Mouse (Mus musculus) kidney, embryonic 14.5 days (tissue): ENCODE results near the gene 4930556J24Rik. TPM values are rescaled to one million over a fixed set of nuclear protein-coding genes. Genes with fewer than 3 reads are reported as not detected.

Experiments used
- ATAC-seq: fragments of 200-750 bp; cut with Nextera tagmentation; 2 replicates; pipeline ENCODE4 v1.8.0; 2017; ENCODE audit warnings: moderate number of reproducible peaks, mild to moderate bottlenecking, moderate TSS enrichment, moderate library complexity; ENCODE audit not compliant: low FRiP score, low TSS enrichment
- H3K27ac ChIP-seq: fragments of 300-500 bp; sonication (generic); 2 replicates; pipeline ENCODE4 v1.5.1; 2014; ENCODE audit warnings: low read depth, mild to moderate bottlenecking, low read length, moderate library complexity, mixed read lengths
- H3K27me3 ChIP-seq: fragments of 300-500 bp; sonication (generic); 2 replicates; pipeline ENCODE4 v1.6.1; 2014; ENCODE audit warnings: mild to moderate bottlenecking, low read length; ENCODE audit not compliant: control insufficient read depth, insufficient read depth
- H3K36me3 ChIP-seq: fragments of 300-500 bp; sonication (generic); 2 replicates; pipeline ENCODE4 v1.6.1; 2014; ENCODE audit warnings: low read length, mixed read lengths; ENCODE audit not compliant: control insufficient read depth, insufficient read depth
- H3K4me1 ChIP-seq: fragments of 300-500 bp; sonication (generic); 2 replicates; pipeline ENCODE4 v1.6.1; 2014; ENCODE audit warnings: low read length, mixed read lengths; ENCODE audit not compliant: control insufficient read depth, insufficient read depth
- H3K4me2 ChIP-seq: fragments of 300-500 bp; sonication (generic); replicated peaks from 2 replicates; pipeline ENCODE4 v1.6.1; 2014; ENCODE audit warnings: low read depth, mild to moderate bottlenecking, low read length
- H3K4me3 ChIP-seq: fragments of 300-500 bp; sonication (generic); 2 replicates; pipeline ENCODE4 v1.5.1; 2014; ENCODE audit warnings: mild to moderate bottlenecking, low read length
- H3K9ac ChIP-seq: fragments of 300-500 bp; sonication (generic); 2 replicates; pipeline ENCODE4 v1.6.1; 2014; ENCODE audit warnings: low read depth, mild to moderate bottlenecking, low read length, moderate library complexity
- H3K9me3 ChIP-seq: fragments of 300-500 bp; sonication (generic); 2 replicates; pipeline ENCODE4 v1.6.1; 2016; ENCODE audit warnings: low read length; ENCODE audit not compliant: control insufficient read depth
- WGBS: fragments of 180-500 bp; shearing (Covaris S2); extraction: QIAGEN DNeasy Blood & Tissue Kit; methylation state at CpG from one replicate; pipeline ENCODE4 v1.1.7; 2014; 5-methylcytosine and 5-hydroxymethylcytosine counted together
- polyA plus RNA-seq: library from polyadenylated mRNA; unstranded; fragments of >200 nt; fragmentation: Nextera tagmentation; extraction: Ambion mirVana; gene quantifications from 2 replicates; pipeline ENCODE4 v1.2.1, GENCODE M21; 2014

Gene 4930556J24Rik
- polyA plus RNA-seq, 1 experiment from 2014 or later = 0.49 TPM

DNA sequence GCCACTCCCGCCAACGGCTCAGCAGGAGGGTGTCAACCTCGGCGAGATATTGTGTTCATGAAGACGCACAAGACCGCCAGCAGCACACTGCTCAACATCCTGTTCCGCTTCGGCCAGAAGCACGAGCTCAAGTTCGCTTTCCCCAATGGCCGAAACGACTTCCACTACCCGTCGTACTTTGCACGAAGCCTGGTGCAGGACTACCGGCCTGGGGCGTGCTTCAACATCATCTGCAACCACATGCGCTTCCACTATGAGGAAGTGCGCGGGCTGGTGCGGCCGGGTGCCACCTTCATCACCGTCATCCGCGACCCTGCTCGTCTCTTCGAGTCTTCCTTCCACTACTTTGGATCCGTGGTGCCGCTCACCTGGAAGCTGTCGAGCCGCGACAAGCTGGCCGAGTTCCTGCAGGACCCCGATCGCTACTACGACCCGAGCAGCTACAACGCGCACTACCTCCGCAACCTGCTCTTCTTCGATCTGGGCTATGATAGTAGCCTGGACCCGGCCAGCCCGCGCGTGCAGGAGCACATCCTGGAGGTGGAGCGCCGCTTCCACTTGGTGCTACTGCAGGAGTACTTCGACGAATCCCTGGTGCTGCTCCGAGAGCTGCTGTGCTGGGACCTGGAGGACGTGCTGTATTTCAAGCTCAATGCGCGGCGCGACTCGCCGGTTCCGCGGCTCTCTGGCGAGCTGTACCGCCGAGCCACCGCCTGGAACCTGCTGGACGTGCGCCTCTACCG is 21.6 kb upstream of the 4930556J24Rik start:
- no peaks in the 10 kb centered on the region for H3K36me3 ChIP-seq
- H3K27ac ChIP-seq = no peak overlapping the region
- no peaks in the 10 kb centered on the region for H3K9me3 ChIP-seq
- peaks cover 32% of the 10 kb centered on the region for H3K27me3 ChIP-seq
- peak; percentile 52; the same call in 1 of the 2 replicates for ATAC-seq
- WGBS = 5% methylated on average over 66 of the region's 66 CpGs
- 0 out of 2 replicates have a peak, but pooled peaks cover 2% of the 10 kb centered on the region for H3K4me1 ChIP-seq
- peak overlapping the region; percentile 42 for H3K4me2 ChIP-seq
- no peak overlapping the region for H3K9ac ChIP-seq
- peak overlapping the region; percentile 30 for H3K4me3 ChIP-seq

DNA sequence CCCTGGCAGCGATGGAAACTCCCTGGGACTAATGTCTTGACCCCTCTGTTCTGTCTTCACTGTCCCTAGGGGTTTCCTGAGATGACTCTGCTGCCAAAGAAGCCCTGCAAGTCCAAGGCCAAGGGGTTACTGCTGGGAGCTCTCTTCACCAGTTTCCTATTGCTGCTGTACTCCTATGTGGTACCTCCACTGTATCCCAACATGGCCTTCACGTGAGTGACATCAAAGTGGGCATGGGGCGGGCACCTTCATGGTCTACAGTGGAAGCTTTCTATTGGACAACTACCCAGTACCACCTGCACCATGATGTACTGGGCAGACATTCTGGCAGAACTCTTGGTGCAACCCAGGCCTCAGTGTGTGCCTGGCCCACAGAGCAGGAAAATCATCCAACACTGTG is 20.3 kb upstream of the 4930556J24Rik start:
- Histone ChIP-seq H3K36me3 (no peaks in the 10 kb centered on the region), H3K9ac (no peak overlapping the region), H3K27ac (no peak overlapping the region), H3K9me3 (no peaks in the 10 kb centered on the region), H3K4me1 (0 out of 2 replicates have a peak, but pooled peaks cover 2% of the 10 kb centered on the region), H3K4me2 (no peak overlapping the region), H3K27me3 (peaks cover 32% of the 10 kb centered on the region), H3K4me3 (no peak overlapping the region)
- no peak for ATAC-seq
- 79% methylated on average over 3 of the region's 3 CpGs for whole genome bisulfite sequencing

DNA sequence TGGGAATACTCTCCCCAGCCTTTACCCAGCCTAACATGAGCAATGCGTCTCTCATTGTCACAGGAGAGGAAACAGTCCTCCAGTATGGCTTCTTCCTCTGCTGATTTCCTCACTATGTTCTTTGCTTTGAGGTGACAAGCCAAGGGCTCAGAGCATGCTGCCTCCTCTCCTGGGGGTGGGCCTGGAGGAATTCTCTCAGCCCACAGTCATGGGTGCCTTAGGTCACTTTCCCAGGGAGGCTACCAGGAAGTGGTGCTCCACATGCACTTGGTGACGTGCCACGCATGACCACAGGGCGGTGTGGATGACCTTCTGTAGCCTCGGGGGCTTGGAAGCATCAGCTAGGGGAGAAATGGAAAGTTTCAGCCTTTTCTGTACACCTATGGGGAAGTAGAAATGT is 18.9 kb upstream of the 4930556J24Rik start:
- H3K27ac ChIP-seq = no peak overlapping the region
- H3K27me3 ChIP-seq = peaks cover 32% of the 10 kb centered on the region
- no peak overlapping the region for H3K4me3 ChIP-seq
- H3K36me3 ChIP-seq = no peaks in the 10 kb centered on the region
- 80% methylated on average over 5 of the region's 5 CpGs for WGBS
- no peak overlapping the region for H3K4me2 ChIP-seq
- ATAC-seq = no peak
- 0 out of 2 replicates have a peak, but pooled peaks cover 2% of the 10 kb centered on the region for H3K4me1 ChIP-seq
- H3K9me3 ChIP-seq = no peaks in the 10 kb centered on the region
- H3K9ac ChIP-seq = no peak overlapping the region

DNA sequence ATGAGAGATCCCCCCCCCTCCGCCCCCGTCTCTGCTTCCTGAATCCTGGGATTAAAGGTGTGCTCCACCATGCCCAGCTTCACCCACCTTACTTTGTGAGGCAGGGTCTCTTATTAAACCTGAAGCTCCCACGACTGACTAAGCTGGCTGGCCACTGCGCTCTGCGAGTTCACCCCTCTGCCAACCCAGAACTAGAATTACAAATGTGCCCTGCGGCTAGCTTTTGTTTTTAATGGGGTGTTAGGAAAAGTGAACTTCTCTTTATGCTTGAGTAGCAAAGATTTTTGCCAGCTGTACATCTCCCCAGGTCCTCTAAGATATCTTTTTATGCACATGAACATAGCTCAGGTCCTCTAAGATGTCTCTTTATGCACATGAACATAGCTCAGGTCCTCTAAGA is 17.3 kb upstream of the 4930556J24Rik start:
- Histone ChIP-seq H3K9ac (no peak overlapping the region), H3K4me2 (no peak overlapping the region), H3K4me1 (0 out of 2 replicates have a peak, but pooled peaks cover 2% of the 10 kb centered on the region), H3K36me3 (no peaks in the 10 kb centered on the region), H3K27me3 (peaks cover 24% of the 10 kb centered on the region), H3K27ac (no peak overlapping the region), H3K4me3 (no peak overlapping the region), H3K9me3 (no peaks in the 10 kb centered on the region)
- ATAC-seq = no peak
- WGBS = 83% methylated on average over 6 of the region's 6 CpGs

DNA sequence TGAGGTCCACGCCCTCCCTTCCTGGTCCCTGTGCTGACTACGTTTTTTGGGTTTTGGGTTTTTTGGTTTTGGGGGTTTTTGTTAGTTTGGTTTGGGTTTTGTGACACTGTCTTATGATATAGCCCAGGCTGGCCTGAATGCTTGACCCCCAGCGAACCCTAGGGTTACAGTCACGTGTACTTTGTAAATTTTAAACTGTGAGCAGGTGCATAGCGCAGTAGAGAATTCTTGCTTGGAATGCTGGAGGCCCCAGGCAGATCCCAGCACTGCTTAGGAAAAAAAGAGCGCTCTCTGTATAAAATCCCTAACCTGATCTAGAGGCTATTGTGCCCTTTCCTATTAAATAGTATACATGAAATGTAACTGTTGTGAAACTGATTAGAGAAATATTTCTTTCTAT is 16.6 kb upstream of the 4930556J24Rik start:
- no peak overlapping the region for H3K4me2 ChIP-seq
- H3K27ac ChIP-seq = no peak overlapping the region
- H3K4me3 ChIP-seq = no peak overlapping the region
- H3K9ac ChIP-seq = no peak overlapping the region
- WGBS = 74% methylated on average over 6 of the region's 6 CpGs
- no peak for ATAC-seq
- no peaks in the 10 kb centered on the region for H3K4me1 ChIP-seq
- H3K36me3 ChIP-seq = no peaks in the 10 kb centered on the region
- H3K9me3 ChIP-seq = no peaks in the 10 kb centered on the region
- H3K27me3 ChIP-seq = peaks cover 16% of the 10 kb centered on the region

DNA sequence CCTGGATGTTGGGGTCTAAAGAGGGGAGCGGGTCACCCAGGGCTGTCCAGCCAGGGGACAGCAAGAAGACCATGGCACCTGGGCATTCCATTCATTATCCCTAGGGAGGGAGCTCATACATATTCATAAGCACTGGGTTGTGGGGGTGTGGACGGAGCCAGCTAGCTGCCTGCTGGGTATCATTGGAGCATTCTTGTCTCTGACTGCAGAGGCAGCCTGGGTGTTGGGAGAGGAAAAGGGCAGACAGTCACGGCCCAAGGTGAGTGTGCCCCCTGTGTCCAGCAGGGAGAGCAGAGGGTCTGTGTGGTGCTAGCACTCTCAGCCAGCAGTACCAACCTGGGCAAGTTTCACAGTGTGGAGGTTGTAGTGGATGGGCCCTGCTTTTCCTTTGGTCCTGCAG is 13.2 kb upstream of the 4930556J24Rik start:
- Histone ChIP-seq H3K9ac (no peak overlapping the region), H3K4me3 (no peak overlapping the region), H3K4me1 (no peaks in the 10 kb centered on the region), H3K9me3 (no peaks in the 10 kb centered on the region), H3K27ac (no peak overlapping the region), H3K4me2 (no peak overlapping the region), H3K27me3 (no peaks in the 10 kb centered on the region), H3K36me3 (no peaks in the 10 kb centered on the region)
- WGBS = 50% methylated on average over 3 of the region's 3 CpGs
- ATAC-seq = no peak

DNA sequence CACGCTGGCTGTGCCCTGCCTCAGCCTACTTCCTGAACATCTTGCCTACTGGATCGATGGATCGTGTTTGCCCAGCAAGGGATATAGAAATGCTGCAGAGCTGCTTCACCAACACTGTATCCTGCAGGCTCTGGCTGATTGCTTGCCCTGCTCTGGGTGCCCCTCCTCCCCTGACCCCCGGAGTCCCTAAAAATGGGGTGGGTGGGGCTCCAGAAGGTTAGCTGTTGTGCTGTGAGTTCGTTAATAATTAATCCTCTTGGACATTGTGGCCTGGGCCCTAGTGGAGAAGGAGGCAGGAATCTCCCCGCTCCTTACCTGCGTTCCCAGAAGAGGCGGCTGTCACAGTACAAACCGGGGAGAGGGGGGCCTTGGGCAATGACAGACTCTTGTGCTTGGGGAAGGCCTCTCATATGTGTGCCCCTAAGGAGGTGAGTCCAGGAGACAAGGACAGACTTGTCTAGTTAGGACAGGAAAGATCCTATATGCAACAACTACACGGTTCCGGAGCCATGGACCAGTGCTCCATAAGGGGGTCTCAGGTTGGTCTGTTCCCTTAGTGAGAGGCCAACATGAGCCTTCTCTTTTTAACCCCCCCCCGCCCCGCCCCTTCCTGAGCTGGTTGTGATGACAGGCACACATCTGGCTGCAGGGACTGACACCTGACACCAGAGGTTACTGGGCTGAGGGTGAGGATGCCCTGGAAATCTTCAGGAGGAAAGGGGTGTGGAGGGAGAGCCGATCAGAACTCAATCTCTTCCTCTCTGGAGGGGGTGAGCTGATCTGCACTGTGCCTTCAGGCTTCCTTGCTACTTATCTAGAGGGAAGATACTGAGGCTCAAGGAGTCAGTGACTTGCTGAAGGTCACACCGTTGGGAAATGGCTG is 7.5 kb upstream of the 4930556J24Rik start:
- Histone ChIP-seq H3K27ac (no peak overlapping the region), H3K27me3 (peaks cover 14% of the 10 kb centered on the region), H3K36me3 (peaks cover 11% of the 10 kb centered on the region), H3K9me3 (no peaks in the 10 kb centered on the region), H3K4me2 (peak overlapping the region; percentile 75), H3K4me3 (peak overlapping the region; percentile 42), H3K9ac (peak overlapping the region; percentile 59), H3K4me1 (0 out of 2 replicates have a peak, but pooled peaks cover 3% of the 10 kb centered on the region)
- ATAC-seq = peak; percentile 56
- 7% methylated on average over 15 of the region's 15 CpGs for WGBS

DNA sequence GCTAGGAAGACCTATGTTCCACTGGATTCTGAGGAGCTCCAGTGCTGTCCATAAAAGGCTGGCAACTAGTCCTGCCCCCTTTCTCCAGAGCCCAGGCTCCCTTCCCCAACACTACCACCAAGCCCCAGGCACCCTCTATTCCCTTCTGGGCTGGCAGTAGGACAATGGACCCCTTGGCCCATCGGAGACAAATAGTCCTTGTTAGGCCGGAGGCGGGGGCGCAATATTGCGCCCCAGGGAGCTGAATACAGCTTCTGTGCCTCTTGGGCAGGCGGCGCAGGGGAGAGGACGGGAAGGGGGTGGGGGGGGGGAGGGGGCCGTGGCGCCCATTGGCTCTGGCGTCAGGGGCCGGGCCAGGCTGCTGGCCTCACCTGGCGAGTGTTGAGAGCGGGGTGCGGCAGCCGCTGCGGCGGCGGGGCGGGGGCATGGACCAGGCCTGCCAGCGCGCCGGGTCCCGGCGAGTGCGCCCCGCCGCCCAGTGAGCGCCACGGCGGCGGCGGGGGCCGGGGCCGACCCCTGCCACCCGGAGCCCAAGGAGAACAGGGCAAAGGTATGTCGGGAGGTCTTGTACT is 6.8 kb upstream of the 4930556J24Rik start, which contains the start of gene Gal3st1:
TSS of gene Gal3st1 (plus strand) at position 346 of the 572 bp plus-strand sequence.
- Histone ChIP-seq H3K27me3 (peaks cover 14% of the 10 kb centered on the region), H3K4me3 (peak within 1 kb of the TSS; percentile 42), H3K9me3 (no peaks in the 10 kb centered on the region), H3K4me2 (peak within 1 kb of the TSS; percentile 75), H3K4me1 (0 out of 2 replicates have a peak, but pooled peaks cover 3% of the 10 kb centered on the region), H3K9ac (peak within 1 kb of the TSS; percentile 59), H3K36me3 (peaks cover 18% of the 10 kb centered on the region), H3K27ac (no peak within 1 kb of the TSS)
- 0% methylated on average over 29 of the region's 37 CpGs for WGBS
- peak; percentile 64 for ATAC-seq
